Mouse (Mus musculus): ENCODE measurements around the gene Stpg4.

DNA sequence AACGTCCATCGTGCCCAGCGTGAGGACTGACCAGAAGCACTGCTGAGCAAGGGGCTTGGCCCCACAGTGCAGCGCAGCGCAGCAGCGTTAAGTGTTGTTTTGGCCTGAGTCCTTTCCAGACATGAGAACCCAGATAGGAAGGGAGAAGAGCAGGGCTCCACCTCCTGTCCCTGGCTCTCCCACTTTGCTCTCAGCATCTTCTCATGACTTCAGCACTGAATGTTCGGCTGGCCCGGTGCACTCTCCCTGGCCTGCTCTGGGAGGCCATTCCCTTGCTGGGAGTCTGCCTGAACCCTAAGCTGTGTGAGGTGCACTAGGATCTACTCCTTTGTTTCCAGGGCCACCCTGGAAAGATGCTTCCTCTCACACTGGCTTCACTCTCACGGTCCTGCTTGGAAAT, 79.2 kb downstream of the Stpg4 start:
- TF ChIP-seq CTCF (IDR thresholded peaks at IDR 0.05; ENCODE audit: borderline replicate concordance, insufficient read depth, low read depth, low read length) (no peak), POLR2A (IDR thresholded peaks at IDR 0.05; ENCODE audit: borderline replicate concordance, insufficient read depth, low read length) (no peak)
